Mouse (Mus musculus) right cerebral cortex, postnatal 14 days (tissue): ENCODE measurements around the gene Prr5.
A peak's percentile ranks its signal among the peaks of the same experiment; 100 is the strongest.

Experiments used
- DNase-seq: peaks from one replicate; pipeline ENCODE4 v3.0.0; 2022

Prr5 gene

GRCm38 (mm10) chr15:84658655-84659054 is 10.8 kb upstream of the Prr5 start:
- DNase-seq: no peak

GRCm38 (mm10) chr15:84659856-84660255 is 9.6 kb upstream of the Prr5 start:
- no peak for DNase-seq

- DNase-seq: no peak
Observed at GRCm38 (mm10) chr15:84661274-84661673, 8.1 kb upstream of the Prr5 start.

- peak; percentile 65 for DNase-seq
Observed at GRCm38 (mm10) chr15:84662952-84663684, 6.3 kb upstream of the Prr5 start.

- DNase-seq: no peak
Observed at GRCm38 (mm10) chr15:84663685-84664060, 5.7 kb upstream of the Prr5 start.

- DNase-seq: no peak
Observed at GRCm38 (mm10) chr15:84664542-84665460, 4.6 kb upstream of the Prr5 start.

GRCm38 (mm10) chr15:84665662-84666061 is 3.8 kb upstream of the Prr5 start:
- no peak for DNase-seq

- no peak for DNase-seq
Observed at GRCm38 (mm10) chr15:84666065-84666464, 3.4 kb upstream of the Prr5 start.

GRCm38 (mm10) chr15:84667601-84668000 is 1.8 kb upstream of the Prr5 start:
- DNase-seq: no peak

GRCm38 (mm10) chr15:84669771-84670656 is 594 bp downstream of the Prr5 start:
- DNase-seq: no peak

- no peak for DNase-seq
Observed at GRCm38 (mm10) chr15:84670657-84671055, 1.2 kb downstream of the Prr5 start.

- peak; percentile 72 for DNase-seq
Observed at GRCm38 (mm10) chr15:84671401-84672307, 2.2 kb downstream of the Prr5 start.

- DNase-seq: no peak
Observed at GRCm38 (mm10) chr15:84672308-84672615, 2.8 kb downstream of the Prr5 start.

GRCm38 (mm10) chr15:84672616-84673015 is 3.2 kb downstream of the Prr5 start:
- DNase-seq: no peak

GRCm38 (mm10) chr15:84674329-84675067 is 5.1 kb downstream of the Prr5 start:
- no peak for DNase-seq

- no peak for DNase-seq
Observed at GRCm38 (mm10) chr15:84675317-84675716, 5.9 kb downstream of the Prr5 start.

- DNase-seq: no peak
Observed at GRCm38 (mm10) chr15:84677943-84678342, 8.5 kb downstream of the Prr5 start.

- DNase-seq: no peak
Observed at GRCm38 (mm10) chr15:84679090-84679489, 9.7 kb downstream of the Prr5 start.

- DNase-seq: no peak
Observed at GRCm38 (mm10) chr15:84679794-84680193, 10.4 kb downstream of the Prr5 start.

GRCm38 (mm10) chr15:84680545-84681454 is 11.4 kb downstream of the Prr5 start:
- peak; percentile 67 for DNase-seq
